Mouse (Mus musculus) right cerebral cortex, postnatal 10 days (tissue): ENCODE results near the gene Acbd3.
A peak's percentile ranks its signal among the peaks of the same experiment; 100 is the strongest.

Source experiments
- DNase-seq, 2 experiments: peaks; one replicate each; pipeline ENCODE4 v3.0.0; 2021; ENCODE audit warnings: low spot score in 2 of 2

The Acbd3 gene

DNA sequence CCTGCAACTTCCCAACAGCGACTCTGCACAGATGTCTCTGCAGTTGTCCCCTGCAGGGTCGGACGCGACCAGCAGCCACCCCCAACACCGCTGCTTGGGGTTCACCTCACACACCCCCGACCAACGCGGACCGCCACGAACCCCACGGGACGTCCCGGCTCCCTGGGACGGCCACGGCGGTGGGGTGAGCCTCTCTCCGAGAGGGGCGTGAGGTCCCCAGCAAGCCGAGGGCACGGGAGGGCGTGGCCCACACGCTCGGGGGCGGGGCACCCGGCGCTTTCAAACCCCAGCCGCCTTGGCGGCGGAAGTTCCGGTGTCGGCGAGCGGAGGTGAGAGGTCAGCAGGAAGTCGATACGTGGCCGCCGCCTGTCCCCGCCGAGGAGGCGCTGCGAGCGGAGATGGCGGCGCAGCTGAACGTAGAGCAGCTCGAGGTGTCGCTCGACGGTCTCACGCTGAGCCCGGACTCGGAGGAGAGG is at the start of gene Acbd3:
Acbd3 (plus strand) TSS at position 340 of the 476 bp plus-strand sequence.
- DNase-seq, result peak; percentile 94

DNA sequence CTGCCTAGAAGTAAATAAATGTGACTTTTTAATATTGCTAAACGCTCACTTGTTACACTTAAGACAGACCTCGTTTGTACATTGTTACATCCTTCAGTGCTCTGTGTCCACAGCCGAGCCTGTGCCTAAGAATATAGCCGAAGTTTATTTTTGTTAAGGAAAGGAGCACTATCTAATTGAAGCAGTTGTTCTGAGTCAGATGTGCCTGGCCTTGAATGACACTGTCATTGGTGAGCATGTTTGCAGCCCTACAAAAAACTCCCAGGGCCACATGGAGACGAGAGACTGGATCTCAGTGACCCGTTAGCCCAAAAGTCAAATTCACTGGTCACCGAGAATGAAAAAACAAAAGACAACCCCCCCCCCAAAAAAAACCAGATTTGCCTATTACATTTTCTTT is 34.6 kb upstream of the Acbd3 start:
- DNase-seq, result no peak

DNA sequence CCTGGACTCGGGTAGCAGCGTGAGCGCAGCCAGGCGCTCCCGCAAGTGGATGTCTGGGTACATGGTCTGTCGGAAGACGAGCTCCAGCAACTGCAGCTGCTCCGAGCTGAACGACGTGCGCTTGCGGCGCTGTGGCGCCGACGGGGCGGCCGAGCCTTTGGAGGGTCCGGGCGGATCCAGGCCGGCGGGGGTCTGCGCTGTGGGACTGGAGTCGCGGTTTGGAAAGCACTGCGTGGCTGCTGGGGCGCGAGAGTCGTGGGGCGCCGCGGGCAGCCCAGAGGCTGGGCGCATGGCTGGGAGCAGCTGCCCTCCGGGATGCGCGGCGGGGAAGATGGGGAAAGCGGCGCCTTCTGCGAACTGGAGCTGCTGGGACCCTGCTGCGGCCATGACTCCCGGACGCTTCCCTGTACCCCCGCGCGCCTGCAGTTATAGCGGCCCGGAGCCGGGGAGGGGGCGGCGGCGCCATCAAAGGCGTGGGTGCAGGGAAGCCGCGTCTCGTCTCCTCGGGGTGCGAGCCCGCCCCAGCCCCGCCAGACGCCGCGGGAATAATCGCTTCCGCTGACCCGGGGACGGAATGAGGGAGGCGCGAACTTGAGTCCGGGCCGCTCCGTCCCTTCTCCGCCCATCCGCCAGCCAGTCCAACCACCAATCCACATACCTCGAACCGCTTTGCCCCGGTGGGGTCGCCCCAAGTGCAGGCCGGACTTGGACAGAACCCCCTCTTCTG is 29.1 kb upstream of the Acbd3 start, which contains the start of gene Mixl1:
Mixl1 (minus strand) TSS at position 409 of the 727 bp plus-strand sequence.
- DNase-seq, result no peak

DNA sequence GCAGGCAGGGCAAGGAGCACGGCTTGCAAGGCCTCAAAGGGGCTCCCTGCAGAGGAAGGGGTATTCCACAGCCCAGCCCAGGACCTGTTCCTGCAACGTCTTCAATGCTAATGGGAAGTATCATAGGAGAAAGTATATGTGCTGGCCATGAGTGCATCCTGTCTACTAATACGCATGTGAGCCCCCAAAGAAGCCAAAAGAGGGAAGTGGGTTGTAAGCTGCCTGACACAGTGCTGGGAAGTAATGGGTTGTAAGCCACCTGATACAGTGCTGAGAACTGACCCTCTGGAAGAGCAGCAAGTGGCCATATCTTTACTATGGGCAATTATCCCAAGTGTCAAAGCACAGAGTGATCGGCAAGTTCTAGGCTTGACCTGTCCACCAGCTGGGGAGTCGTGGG is 27.8 kb upstream of the Acbd3 start:
- DNase-seq, result no peak

DNA sequence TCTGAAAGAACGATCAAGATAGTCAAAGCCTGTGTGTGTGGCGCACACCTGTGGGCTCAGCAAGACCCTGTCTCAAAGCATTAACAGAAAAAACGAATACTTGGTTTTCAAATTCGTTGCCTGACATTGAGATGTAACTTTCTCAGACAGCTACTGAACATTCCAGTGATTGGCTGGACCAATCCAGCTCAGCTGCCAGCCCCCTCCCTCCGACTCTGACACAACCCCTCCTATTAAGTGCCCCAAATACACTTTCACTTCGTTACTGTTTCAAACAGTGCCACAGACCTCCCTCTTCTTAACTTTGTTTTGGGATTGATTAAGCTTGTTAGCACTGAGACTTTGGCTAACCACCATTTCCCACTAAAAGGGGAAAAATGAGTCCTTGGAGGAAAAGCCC is 22.4 kb upstream of the Acbd3 start:
- no peak for DNase-seq

DNA sequence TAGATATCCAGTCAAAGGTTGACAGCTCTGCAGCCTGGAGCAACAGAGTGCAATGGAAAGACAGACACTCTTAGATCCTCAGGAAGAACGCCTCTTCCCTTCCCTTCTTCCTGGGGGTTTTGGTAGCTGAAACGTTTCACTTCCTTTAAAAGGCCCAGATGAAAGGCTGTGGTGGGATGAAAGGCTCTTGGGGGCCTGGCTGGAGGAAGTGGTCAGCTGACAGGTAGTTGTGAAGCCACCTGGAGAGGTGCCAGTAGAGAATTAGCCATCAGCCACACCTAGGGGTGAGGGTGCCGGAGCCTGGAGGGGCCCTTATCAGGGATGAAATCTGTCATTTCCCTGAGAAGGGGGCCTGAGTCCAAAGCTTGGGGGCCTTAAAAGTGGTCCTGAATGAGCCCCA is 18.5 kb upstream of the Acbd3 start:
- DNase-seq, result no peak

DNA sequence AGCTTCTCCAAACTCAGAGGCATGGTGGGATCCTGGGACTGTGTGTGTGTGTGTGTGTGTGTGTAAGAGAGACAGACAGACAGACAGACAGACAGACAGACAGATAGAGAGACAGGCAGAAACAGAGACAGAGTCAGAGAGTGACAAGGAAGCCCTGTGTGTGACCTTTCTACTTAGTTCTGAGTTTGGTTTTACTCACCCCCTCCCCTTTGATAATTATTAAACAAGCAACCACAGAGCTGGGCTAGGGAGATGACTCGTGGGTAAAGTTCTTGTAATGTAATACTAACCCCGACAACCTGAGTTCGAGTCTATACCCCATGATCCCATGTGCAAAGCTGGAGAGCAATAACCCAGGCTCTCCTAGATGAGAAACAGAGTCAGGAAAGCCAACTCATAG is 18.0 kb upstream of the Acbd3 start:
- DNase-seq, result no peak

DNA sequence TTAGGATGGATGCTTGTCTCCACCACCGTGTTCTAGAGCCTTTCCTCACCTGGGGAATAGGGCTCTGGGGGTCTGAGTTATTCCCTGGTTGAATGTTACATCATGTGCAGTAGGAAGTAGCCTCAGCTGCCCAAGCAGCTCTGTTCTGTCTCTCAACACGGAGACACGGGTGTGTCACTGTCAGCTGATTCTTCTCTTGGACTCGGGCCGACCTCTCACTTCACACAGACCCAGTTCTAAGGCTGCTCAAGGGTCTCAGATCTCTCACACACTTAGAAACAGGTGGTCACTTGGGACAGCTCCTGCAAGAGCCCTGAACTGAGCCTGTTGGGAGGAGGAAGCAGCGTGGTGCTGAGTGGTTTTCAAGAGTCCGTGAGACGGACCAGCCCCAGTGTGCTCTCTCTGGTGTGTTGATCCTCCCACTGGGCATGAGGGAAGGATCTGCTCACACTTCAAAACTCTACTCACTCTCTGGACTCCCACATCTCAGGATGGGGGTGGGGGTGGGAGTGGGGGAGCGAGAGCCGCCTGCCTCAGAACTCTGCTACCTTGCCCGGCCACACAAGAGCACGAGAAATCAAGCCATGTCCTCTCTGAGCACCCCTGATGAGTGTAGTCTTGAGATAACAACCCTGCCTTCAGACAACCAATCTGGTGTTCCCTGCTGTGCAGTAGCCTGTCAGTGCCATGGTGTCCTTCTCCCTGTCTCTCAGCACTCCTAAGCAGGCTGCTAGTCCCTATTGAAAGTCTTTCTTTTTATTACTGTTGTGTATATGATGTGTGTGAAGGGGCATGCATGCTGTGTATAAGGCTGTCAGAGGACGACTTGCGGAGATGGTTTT is 16.7 kb upstream of the Acbd3 start:
- no peak for DNase-seq

DNA sequence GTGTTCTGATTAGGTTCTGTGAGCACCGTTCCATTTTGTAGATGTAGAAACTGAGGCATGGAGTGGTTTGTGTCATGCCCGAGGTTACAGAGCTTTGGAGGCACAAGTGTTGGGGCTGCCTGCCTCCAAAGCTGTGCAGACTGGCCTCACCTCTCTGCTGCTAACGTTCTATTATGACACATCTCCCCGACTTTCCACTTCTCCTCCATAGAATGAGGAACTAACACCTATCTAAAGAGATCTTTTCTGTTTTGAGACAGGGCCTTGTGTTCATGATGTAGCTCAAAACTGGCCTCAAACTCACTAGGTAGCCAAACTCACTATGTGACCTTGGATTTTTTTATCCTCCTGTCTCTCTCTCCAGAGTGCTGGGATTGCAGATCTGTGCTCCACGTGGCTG is 7.1 kb upstream of the Acbd3 start:
- DNase-seq, result no peak

DNA sequence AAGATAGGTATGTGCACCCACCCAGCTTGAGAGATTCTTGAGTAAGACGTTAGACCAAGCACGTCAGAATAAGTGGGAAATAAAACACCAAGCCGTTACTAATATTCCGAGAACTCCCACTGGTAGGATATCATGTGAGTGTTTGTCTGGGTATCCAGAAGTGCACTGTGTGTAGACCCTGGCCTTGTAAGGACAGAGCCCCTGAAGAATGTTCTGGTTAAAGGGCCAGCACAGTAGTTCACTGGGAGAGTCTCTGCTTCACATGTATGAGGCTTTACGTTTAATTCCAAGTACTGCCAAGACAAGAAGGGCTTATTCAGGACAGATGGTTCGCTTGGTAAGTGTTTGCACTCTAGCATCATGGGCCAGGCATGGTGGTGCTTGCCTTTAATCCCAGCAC is 6.4 kb upstream of the Acbd3 start:
- DNase-seq, result no peak

DNA sequence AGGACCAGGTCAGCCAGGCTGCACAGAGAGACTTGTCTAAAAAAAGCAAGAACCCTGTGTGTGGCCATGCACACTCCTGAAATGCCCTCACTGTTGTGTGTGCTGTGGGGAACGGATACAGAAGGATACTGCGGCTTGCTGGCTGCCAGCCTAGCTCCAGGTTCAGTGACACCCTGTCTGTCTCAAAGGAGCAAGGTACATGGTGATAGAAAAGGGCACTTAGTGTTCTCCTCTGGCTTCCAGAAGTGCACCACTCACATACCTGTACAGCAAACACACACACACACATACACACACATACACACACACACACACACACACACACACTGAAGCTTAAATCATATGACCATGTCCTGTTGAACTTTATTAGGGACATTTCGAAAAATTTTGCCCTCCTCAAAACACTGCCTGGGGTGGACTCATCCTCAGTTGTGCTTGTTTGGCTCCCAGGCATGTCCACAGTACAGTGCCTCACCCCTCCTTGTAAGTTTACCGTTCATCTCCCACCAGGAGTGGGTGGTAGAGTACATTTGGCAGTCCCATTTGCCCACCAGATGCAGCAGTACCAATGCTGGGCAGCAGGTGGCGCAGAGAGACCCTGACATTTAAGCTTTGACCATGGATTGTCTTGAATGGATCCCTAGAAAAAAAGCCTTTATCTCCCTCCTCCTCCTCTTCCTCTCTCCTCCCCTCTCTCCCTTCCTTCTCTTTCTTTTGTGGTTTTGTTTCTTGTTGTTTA is 5.7 kb upstream of the Acbd3 start:
- DNase-seq, result peak; percentile 69 to 77

DNA sequence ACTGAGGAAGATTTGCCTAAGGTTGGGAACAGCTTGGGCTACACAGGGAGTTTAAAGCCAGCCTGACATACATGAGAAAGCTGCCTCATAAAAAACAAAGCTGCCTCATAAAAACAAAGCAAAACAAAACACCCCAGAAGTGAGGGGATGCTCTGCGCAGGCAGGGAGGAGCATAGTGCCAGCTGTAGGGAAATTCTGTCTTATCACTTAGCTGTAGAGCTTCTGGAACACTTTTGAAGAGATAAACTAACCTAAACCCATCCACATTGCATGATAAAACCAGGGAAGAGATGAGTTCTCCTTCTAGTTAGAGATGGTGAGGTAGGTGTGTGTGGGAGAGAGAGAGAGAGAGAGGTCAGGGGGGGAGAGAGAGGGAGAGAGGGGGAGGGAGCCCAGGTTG is 3.2 kb upstream of the Acbd3 start:
- no peak for DNase-seq

DNA sequence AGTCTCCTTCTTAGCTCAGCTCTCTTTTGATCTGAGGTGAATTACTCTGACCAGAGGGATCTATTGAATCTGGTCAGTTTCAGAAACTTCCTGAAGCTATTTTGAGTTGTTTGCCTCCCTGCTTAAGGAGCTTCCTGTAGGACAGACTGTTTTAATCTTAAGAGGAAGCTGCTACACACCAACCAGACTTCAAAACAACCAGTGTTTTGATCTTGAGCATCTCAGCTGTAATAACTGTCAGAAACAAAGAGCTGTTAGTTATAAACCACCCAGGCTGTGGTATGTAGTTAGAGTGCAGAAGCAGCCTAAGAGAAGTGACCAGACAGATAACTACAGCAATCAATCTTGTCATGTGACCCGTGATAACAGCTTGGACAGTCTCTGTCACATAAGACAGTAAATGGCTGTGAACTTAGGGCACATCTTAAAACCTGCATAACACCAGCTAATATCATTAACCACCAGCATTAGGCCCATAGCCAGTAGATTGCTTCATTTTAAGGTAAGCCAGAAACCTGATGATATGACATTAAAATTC is 2.1 kb upstream of the Acbd3 start:
- DNase-seq, result no peak

DNA sequence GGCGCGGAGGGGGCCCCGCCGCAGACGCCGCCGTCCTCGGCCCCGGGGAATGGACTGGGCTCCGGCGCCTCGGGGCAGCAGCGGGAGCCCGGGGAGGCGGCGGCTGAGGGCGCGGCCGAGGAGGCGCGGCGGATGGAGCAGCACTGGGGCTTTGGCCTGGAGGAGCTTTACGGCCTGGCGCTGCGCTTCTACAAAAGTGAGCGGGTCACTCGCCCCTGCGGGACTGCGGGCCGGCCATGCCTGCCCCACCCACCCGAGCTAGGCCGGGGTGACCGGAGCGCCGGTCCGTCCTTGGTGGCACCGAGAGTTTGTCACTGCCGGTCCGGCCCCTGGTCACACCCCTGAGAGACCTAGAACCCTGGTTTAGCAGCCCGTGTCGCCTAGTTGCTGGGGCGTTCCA is 340 bp downstream of the Acbd3 start:
- DNase-seq, result peak; percentile 38 to 40

DNA sequence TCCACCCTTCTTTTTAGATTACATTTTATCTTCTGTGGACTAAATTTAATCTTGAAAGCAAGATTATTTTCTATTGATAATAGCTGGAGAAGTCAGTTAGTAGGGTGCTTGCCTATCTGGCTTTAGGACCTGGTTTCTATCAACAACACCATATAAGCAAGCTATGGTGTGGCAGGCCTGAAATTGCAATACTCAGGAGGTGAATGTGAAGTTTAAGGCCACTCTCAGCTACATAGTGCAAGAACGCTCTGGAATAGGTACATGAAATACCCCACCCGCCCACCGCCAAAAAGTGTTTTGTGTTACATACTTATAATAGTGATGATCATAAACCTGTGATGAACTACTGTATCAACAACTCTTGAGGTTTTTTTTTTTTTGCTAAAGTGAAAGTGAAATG is 3.4 kb downstream of the Acbd3 start:
- no peak for DNase-seq

DNA sequence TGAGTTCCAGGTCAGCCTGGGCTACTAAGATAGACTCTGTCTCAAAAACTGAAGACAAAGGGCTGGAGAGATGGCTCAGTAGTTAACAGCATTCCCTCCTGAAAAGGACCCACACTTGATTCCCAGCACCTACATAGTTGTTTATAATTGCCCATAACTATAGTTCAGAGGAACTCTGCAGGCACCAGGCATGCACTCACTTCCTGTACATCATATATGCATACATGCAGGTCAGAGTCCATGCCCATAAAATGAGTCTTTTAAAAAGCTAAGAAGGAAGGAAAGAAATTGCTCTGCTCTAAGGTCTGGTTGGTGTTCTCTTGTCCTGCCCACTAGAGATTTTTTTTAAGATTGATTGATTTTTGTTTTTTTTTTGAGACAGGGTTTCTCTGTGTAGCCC is 22.0 kb downstream of the Acbd3 start:
- no peak for DNase-seq

DNA sequence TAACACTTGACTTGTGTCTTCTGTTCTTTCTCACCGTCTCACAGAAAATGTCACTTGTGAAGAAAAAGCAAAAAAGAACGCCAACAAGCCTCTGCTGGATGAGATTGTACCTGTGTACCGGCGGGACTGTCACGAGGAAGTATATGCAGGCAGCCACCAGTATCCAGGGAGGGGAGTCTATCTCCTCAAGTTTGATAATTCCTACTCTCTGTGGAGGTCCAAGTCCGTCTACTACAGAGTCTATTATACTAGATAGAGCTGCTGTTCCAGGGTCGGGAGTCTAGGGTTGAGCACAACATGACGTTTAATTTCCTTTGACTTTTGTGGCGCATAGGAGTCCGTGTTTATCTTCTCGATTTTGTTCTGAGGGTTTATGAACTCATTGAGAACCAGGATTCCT is 26.3 kb downstream of the Acbd3 start:
- DNase-seq, result no peak

DNA sequence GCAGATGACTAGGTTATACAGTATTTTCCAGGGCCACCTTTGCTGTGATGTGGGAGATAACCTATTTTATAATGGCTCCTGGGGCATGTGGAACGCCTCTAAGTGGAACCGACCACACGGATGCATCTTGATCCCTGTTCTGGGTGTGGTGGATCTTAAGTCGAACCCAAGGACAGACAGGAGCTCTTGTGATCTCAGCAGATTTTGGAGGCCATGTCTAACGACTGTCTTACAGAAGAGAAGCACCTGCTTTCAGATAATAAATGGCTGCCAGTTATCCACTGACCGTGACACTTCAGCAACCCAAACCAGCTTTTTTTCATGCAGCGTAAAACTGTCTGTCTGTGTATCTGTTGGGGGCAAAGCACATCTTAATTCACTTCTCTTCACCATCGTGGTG is 28.5 kb downstream of the Acbd3 start:
- no peak for DNase-seq

DNA sequence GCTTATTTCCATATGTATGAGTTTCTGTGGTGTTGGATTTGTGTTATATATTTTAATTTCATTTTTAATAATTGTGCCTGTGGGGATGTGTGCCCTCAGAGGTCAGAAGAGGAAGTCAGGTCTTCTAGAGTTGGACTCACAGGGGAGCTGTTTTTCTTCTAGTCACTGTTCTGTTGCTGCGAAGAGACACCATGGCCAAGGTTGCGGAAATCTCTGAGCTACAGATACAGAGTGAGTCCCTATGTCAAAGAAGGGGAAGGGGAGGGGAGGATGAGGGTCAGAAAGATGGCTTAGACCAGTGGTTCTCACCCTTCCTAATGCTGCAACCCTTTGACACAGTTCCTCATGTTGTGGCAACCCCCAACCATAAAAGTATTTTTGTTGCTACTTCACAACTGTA is 30.9 kb downstream of the Acbd3 start:
- no peak for DNase-seq

DNA sequence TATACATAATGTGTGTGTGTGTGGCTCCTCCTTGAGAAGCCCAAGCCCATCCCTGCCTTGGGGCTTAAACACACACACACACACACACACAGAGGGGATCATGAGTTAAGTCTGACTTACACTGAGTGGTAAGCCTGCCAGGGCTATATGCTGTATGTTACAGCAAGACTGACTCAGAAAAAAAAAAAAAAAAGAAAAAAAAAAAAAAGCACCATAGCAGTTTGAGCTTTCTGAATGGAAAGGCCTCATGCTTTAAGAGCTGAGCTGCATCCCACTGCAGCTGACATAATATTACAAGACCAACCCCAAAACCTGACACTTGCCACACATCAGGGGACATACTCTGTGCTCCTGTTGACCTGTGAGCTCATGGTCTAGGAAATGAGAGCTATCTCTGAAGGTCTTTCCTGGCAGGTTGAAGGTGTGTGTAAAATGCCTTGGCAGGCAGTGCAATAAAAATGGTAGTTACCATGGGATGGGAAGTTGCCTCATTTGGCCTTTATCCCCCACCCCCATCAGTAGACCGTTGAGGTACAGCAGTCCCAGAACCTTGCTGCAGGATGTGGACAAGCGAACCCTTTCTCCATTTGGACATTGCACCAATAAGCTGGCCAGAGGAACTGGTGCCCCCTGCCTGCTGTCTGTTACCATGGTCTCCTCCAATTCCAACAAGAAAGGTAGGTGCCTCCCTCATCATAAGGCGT is 31.6 kb downstream of the Acbd3 start:
- no peak for DNase-seq

DNA sequence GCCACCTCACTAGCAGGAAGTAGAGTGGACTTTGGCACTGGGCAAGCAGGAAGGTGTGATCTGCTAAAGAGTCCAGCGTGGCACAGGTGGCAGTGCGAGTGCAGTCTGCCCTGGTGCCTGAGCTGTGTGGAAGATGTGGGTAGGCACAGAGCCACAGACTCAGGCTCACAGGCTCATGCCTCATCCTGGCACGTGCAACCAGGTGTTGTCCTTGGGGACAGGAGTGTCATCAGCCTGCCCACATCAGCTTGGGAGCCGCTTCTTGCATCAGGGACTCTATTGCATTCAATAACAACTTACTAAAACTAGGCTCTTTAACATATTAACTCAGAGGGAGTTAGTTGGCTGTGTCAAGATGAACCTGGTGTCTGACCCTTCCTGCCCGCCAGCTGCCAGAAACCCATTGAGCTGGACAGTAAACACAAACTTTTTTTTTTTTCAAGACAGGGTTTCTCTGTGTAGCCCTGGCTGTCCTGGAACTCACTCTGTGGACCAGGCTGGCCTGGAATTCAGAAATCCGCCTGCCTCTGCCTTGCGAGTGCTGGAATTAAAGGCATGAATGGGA is 32.2 kb downstream of the Acbd3 start:
- DNase-seq, result no peak
